Mouse (Mus musculus): ENCODE results near the gene Alpk1.

GRCm38 (mm10) chr3:127720948-127721347, 59.4 kb downstream of the Alpk1 start:
- TF ChIP-seq POLR2A (IDR thresholded peaks at IDR 0.05; ENCODE audit: control insufficient read depth, extremely low read depth, insufficient read depth, low read length, poor library complexity) (no peak), CTCF (IDR thresholded peaks at IDR 0.05; ENCODE audit: borderline replicate concordance, control insufficient read depth, extremely low read depth, insufficient read depth, low read length, poor library complexity) (no peak)
